Mouse (Mus musculus) embryonic facial prominence, embryonic 11.5 days (tissue): ENCODE measurements around the gene Elovl3. TPM values are rescaled to one million over a fixed set of nuclear protein-coding genes. Genes with fewer than 3 reads are reported as not detected.

ENCODE experiments used
- ATAC-seq: fragments of 200-750 bp; cut with Nextera tagmentation; replicated peaks from 2 replicates; pipeline ENCODE4 v1.8.0; 2017; ENCODE audit warnings: low read depth; ENCODE audit not compliant: insufficient number of reproducible peaks, low FRiP score, low TSS enrichment
- DNase-seq: peaks from one replicate; pipeline ENCODE4 v3.0.0-alpha.2; 2015; ENCODE audit warnings: low spot score
- H3K27ac ChIP-seq: fragments of 300-500 bp; sonication (generic); replicated peaks from 2 replicates; pipeline ENCODE4 v1.5.1; 2014; ENCODE audit warnings: mild to moderate bottlenecking, low read depth, low read length, control low read depth
- H3K27me3 ChIP-seq: fragments of 300-500 bp; sonication (generic); 2 replicates; pipeline ENCODE4 v1.6.1; 2014; ENCODE audit warnings: mild to moderate bottlenecking, low read length, moderate library complexity, mixed read lengths; ENCODE audit not compliant: control insufficient read depth, insufficient read depth
- H3K36me3 ChIP-seq: fragments of 300-500 bp; sonication (generic); replicated peaks from 2 replicates; pipeline ENCODE4 v1.6.1; 2014; ENCODE audit warnings: low read depth, mild to moderate bottlenecking, low read length, moderate library complexity, mixed read lengths; ENCODE audit not compliant: control insufficient read depth, insufficient read depth
- H3K4me1 ChIP-seq: fragments of 300-500 bp; sonication (generic); 2 replicates; pipeline ENCODE4 v1.6.1; 2014; ENCODE audit warnings: low read length, mixed read lengths; ENCODE audit not compliant: control insufficient read depth, insufficient read depth
- H3K4me2 ChIP-seq: fragments of 300-500 bp; sonication (generic); 2 replicates; pipeline ENCODE4 v1.6.1; 2014; ENCODE audit warnings: low read depth, mild to moderate bottlenecking, control low read depth, low read length, moderate library complexity
- H3K4me3 ChIP-seq: fragments of 300-500 bp; sonication (generic); 2 replicates; pipeline ENCODE4 v1.5.1; 2014; ENCODE audit warnings: low read depth, low read length, control low read depth
- H3K9ac ChIP-seq: fragments of 300-500 bp; sonication (generic); replicated peaks from 2 replicates; pipeline ENCODE4 v1.6.1; 2014; ENCODE audit warnings: mild to moderate bottlenecking, control low read depth, low read length
- H3K9me3 ChIP-seq: fragments of 300-500 bp; sonication (generic); replicated peaks from 2 replicates; pipeline ENCODE4 v1.6.1; 2016; ENCODE audit warnings: mild to moderate bottlenecking, low read length, inconsistent platforms, mixed read lengths; ENCODE audit not compliant: control insufficient read depth
- WGBS: fragments of 180-500 bp; shearing (Covaris S2); extraction: QIAGEN DNeasy Blood & Tissue Kit; methylation state at CpG from one replicate; pipeline ENCODE4 v1.1.7; 2014; 5-methylcytosine and 5-hydroxymethylcytosine counted together
- polyA plus RNA-seq: library from polyadenylated mRNA; unstranded; fragments of >200 nt; fragmentation: Nextera tagmentation; extraction: Ambion mirVana; gene quantifications from 2 replicates; pipeline ENCODE4 v1.2.1, GENCODE M21; 2014

The Elovl3 gene
- 0.14 and 0.21 TPM in 2 replicates for polyA plus RNA-seq

DNA sequence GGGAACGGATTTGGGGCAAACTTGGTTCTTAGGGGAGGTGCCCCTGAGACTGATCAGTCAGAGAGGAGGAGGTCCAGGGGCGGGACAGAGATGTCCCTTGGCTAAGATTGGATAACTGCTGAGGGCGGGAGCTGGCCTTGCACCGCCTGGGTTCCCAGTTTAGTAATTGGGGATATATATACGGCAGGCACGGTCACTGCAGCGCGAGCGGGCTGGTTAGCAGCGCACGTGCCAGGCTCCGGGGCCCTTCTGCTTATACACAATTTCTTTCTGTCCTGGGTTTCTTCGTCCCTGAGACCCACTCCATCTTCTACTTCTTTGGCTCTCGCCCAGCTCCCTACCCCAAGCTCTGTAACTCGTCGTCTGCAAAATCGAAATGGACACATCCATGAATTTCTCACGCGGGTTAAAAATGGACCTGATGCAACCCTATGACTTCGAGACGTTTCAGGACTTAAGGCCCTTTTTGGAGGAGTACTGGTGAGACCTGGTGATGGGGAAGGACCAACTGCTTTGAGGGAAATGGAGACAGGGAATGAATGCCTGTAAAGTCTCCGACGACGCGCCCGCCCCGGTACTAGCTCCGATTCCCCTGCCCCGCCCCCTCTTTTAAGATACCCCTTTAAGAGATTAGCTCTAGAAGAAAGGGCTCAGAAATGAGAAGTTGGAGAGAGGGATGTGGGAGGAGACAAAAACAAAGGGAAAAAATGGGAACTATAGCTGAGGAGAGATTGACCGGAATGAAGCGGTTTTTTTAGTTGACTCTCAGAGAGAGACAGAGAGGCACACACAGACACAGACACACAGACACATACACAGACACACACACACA lies at the start of gene Elovl3:
Gene Elovl3 (plus strand): TSS at position 204 of the 832 bp plus-strand sequence.
- no peak within 1 kb of the TSS for H3K4me3 ChIP-seq
- 4% methylated on average over 31 of the region's 31 CpGs for WGBS
- H3K27me3 ChIP-seq = peaks cover 51% of the 10 kb centered on the region
- no peaks in the 10 kb centered on the region for H3K9me3 ChIP-seq
- ATAC-seq (no peak), DNase-seq (peak; percentile 32)
- H3K4me1 ChIP-seq = peaks cover 9% of the 10 kb centered on the region; the same call in 1 of the 2 replicates
- H3K4me2 ChIP-seq = peak within 1 kb of the TSS; percentile 32
- no peak within 1 kb of the TSS for H3K9ac ChIP-seq
- no peaks in the 10 kb centered on the region for H3K36me3 ChIP-seq
- no peak within 1 kb of the TSS for H3K27ac ChIP-seq

- no peak for ATAC-seq
These were observed 46.5 kb upstream of the Elovl3 start for GRCm38 (mm10) chr19:46085185-46085584.

GRCm38 (mm10) chr19:46086337-46086736 lies 45.4 kb upstream of the Elovl3 start:
- H3K4me3 ChIP-seq = no peak overlapping the region
- H3K4me1 ChIP-seq = no peaks in the 10 kb centered on the region
- peaks cover 20% of the 10 kb centered on the region for H3K36me3 ChIP-seq
- no peak for ATAC-seq
- no peaks in the 10 kb centered on the region for H3K9me3 ChIP-seq
- H3K9ac ChIP-seq = no peak overlapping the region
- H3K27ac ChIP-seq = no peak overlapping the region
- DNase-seq = peak; percentile 71
- no peak overlapping the region for H3K4me2 ChIP-seq
- WGBS = 51% methylated on average over 3 of the region's 3 CpGs
- no peaks in the 10 kb centered on the region for H3K27me3 ChIP-seq

More at GRCm38 (mm10) chr19:46085185-46085584, 46.5 kb upstream of the Elovl3 start:
- Histone ChIP-seq H3K4me1 (no peaks in the 10 kb centered on the region), H3K4me2 (no peak overlapping the region), H3K27me3 (no peaks in the 10 kb centered on the region), H3K9me3 (no peaks in the 10 kb centered on the region), H3K9ac (no peak overlapping the region), H3K27ac (no peak overlapping the region), H3K36me3 (peaks cover 27% of the 10 kb centered on the region), H3K4me3 (no peak overlapping the region)
- 96% methylated on average over 8 of the region's 8 CpGs for WGBS
- no peak for DNase-seq

GRCm38 (mm10) chr19:46087871-46088270 lies 43.8 kb upstream of the Elovl3 start:
- H3K4me3 ChIP-seq = no peak overlapping the region
- DNase-seq = no peak
- no peak for ATAC-seq
- no peaks in the 10 kb centered on the region for H3K4me1 ChIP-seq
- no peak overlapping the region for H3K27ac ChIP-seq
- no peak overlapping the region for H3K4me2 ChIP-seq
- H3K27me3 ChIP-seq = no peaks in the 10 kb centered on the region
- H3K9me3 ChIP-seq = no peaks in the 10 kb centered on the region
- 82% methylated on average over 7 of the region's 7 CpGs for WGBS
- H3K36me3 ChIP-seq = peaks cover 13% of the 10 kb centered on the region
- no peak overlapping the region for H3K9ac ChIP-seq

DNA sequence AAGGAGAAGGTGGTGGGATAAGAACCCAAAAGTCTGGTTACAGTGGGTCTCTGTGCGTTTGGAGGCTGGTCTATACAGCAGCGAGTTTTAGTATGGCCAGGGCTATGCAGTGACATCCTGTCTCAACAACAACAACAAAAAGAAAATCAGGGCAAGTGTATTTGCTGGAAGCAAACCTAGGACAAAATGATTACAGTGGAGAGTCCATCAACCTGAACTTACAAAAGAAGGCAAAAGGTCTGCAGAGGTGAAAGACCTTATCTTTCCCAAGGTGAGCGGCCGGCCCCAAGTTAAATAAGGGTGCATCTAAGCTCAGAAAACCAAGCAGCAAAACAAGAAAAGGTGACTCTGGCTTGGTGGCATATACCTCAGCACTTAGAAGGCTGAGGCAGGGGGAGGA lies 40.1 kb upstream of the Elovl3 start:
- 87% methylated on average over 4 of the region's 4 CpGs for WGBS

DNA sequence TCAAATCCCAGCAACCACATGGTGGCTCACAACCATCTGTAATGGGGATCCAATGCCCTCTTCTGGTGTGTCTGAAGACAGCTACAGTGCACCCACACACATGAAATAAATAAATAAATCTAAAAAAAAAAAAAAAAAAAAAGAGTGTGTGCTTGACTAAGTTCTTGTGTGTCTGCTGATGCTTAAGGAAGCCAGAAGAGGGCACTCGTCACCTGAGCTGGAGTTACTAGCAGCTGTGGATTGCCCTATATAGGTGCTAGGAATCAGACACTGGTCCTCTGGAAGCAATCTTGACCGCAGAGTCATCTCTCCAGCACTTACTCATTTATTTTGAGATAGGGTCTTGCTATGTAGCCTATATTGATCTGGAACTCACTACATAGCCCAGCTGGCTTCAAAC lies 37.6 kb upstream of the Elovl3 start:
- Histone ChIP-seq H3K9ac (no peak overlapping the region), H3K36me3 (no peaks in the 10 kb centered on the region), H3K4me1 (no peaks in the 10 kb centered on the region), H3K4me3 (no peak overlapping the region), H3K27me3 (no peaks in the 10 kb centered on the region), H3K4me2 (no peak overlapping the region), H3K9me3 (no peaks in the 10 kb centered on the region), H3K27ac (no peak overlapping the region)
- WGBS = 90% methylated on average over 2 of the region's 2 CpGs
- DNase-seq (no peak), ATAC-seq (no peak)

More for the DNA sequence above, 40.1 kb upstream of the Elovl3 start:
- Histone ChIP-seq H3K9ac (no peak overlapping the region), H3K36me3 (no peaks in the 10 kb centered on the region), H3K27me3 (no peaks in the 10 kb centered on the region), H3K4me1 (no peaks in the 10 kb centered on the region), H3K4me2 (no peak overlapping the region), H3K4me3 (no peak overlapping the region), H3K9me3 (no peaks in the 10 kb centered on the region), H3K27ac (no peak overlapping the region)
- no peak for DNase-seq
- ATAC-seq = no peak

DNA sequence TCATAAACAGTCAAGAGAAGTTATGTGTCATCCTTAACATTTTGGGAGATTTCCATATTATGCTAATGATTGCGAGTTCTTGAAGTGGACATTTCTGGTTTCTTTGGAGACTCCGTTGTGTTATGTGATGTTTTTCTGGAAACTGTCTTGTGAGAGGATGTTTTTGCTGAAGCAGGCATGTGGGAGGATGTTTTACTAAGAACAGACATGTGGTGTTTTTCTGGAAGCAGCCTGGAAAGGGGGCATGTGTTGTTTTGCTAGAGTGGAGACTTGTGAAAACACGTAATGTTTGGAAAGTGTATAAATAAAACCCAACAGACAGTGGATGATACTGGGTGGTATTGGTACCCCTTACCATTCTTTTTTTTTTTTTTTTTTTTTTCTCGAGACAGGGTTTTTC lies 36.4 kb upstream of the Elovl3 start:
- ATAC-seq (no peak), DNase-seq (no peak)
- 89% methylated on average over 3 of the region's 4 CpGs for WGBS
- Histone ChIP-seq H3K4me1 (no peaks in the 10 kb centered on the region), H3K36me3 (no peaks in the 10 kb centered on the region), H3K4me3 (no peak overlapping the region), H3K27me3 (no peaks in the 10 kb centered on the region), H3K4me2 (no peak overlapping the region), H3K27ac (no peak overlapping the region), H3K9ac (no peak overlapping the region), H3K9me3 (no peaks in the 10 kb centered on the region)

- Histone ChIP-seq H3K27me3 (no peaks in the 10 kb centered on the region), H3K9ac (no peak overlapping the region), H3K4me3 (no peak overlapping the region), H3K27ac (no peak overlapping the region), H3K36me3 (no peaks in the 10 kb centered on the region), H3K4me2 (no peak overlapping the region), H3K4me1 (no peaks in the 10 kb centered on the region), H3K9me3 (no peaks in the 10 kb centered on the region)
- DNase-seq = no peak
- ATAC-seq = no peak
- 86% methylated on average over 5 of the region's 5 CpGs for WGBS
These were observed 35.3 kb upstream of the Elovl3 start for GRCm38 (mm10) chr19:46096396-46096795.
